Mouse (Mus musculus) limb, embryonic 12.5 days (tissue): ENCODE measurements around the gene Tsc1. TPM values are rescaled to one million over a fixed set of nuclear protein-coding genes. Genes with fewer than 3 reads are reported as not detected.
A peak's percentile ranks its signal among the peaks of the same experiment; 100 is the strongest.

Experiments used
- ATAC-seq: fragments of 200-750 bp; cut with Nextera tagmentation; 2 replicates; pipeline ENCODE4 v1.8.0; 2017; ENCODE audit warnings: low read depth, moderate TSS enrichment; ENCODE audit not compliant: insufficient number of reproducible peaks, insufficient read depth, low FRiP score, low TSS enrichment
- H3K27ac ChIP-seq: fragments of 300-500 bp; sonication (generic); 2 replicates; pipeline ENCODE4 v1.5.1; 2016; ENCODE audit warnings: mild to moderate bottlenecking, moderate library complexity
- H3K27me3 ChIP-seq: fragments of 300-500 bp; sonication (generic); 2 replicates; pipeline ENCODE4 v1.6.1; 2016; ENCODE audit warnings: mild to moderate bottlenecking, moderate library complexity
- H3K36me3 ChIP-seq: fragments of 300-500 bp; sonication (generic); 2 replicates; pipeline ENCODE4 v1.6.1; 2016; ENCODE audit warnings: mild to moderate bottlenecking, moderate library complexity
- H3K4me1 ChIP-seq: fragments of 300-500 bp; sonication (generic); replicated peaks from 2 replicates; pipeline ENCODE4 v1.6.1; 2016
- H3K4me2 ChIP-seq: fragments of 300-500 bp; sonication (generic); 2 replicates; pipeline ENCODE4 v1.6.1; 2016; ENCODE audit warnings: mild to moderate bottlenecking, moderate library complexity
- H3K4me3 ChIP-seq: fragments of 300-500 bp; sonication (generic); replicated peaks from 2 replicates; pipeline ENCODE4 v1.5.1; 2016; ENCODE audit warnings: mild to moderate bottlenecking
- H3K9ac ChIP-seq: fragments of 300-500 bp; sonication (generic); replicated peaks from 2 replicates; pipeline ENCODE4 v1.6.1; 2016; ENCODE audit warnings: mild to moderate bottlenecking, moderate library complexity
- H3K9me3 ChIP-seq: fragments of 300-500 bp; sonication (generic); 2 replicates; pipeline ENCODE4 v1.6.1; 2016; ENCODE audit warnings: mild to moderate bottlenecking, moderate library complexity
- WGBS: fragments of 180-500 bp; shearing (Covaris S2); methylation state at CpG from one replicate; pipeline ENCODE4 v1.1.7; 2016; 5-methylcytosine and 5-hydroxymethylcytosine counted together
- polyA plus RNA-seq: library from polyadenylated mRNA; unstranded; fragments of >200 nt; fragmentation: Nextera tagmentation; extraction: Ambion mirVana; gene quantifications from 2 replicates; pipeline ENCODE4 v1.2.1, GENCODE M21; 2016

The Tsc1 gene
- 24.9 and 25.4 TPM in 2 replicates for polyA plus RNA-seq

DNA sequence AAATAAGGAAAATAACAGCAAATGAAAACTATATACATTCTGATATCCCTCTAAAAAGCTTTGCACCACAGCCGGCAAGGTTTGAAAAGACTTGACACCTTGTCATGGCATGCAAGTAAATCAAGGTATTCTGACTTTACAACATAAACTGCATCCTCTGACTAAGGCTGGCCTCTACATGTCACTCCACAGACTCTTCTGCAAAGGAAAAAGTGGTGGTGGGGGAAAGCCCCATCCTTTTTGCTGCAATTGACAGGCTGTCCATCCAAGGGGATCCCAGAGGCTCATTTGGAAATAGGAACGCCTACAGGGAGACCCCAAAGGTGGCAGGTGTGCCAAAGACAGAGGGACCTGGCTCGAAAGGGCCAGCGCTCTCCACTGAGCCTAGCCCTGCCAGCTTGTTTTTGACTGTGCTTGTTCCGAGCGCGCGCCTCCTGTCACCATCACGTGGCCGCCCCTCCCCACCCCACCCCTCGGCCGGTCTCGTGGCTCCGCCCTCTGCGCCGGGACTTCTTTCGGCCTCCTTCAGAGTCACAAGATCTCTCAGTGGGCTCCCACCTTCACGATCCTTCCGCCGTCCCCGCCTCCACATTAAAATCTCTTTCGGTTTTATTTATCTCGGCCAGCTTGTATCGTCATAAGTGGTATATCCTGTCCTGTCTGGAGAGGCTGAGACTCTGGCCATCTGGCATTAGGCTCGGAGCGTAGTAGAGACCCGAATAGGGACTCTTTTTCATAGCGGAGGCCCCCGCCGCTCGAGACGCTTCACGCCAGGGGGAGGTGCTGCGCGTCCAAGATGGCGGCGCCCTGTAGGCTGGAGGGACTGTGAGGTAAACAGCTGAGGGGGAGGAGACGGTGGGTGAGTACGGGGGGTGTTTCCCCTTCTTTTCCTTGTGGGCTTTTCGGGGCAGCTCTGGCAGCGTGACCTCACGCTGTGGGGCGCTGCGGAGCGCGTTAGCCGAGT, at the start of gene Tsc1:
Tsc1 (plus strand) TSS at position 768 of the 964 bp plus-strand sequence.
- Histone ChIP-seq H3K4me1 (peaks cover 45% of the 10 kb centered on the region), H3K9ac (peak within 1 kb of the TSS; percentile 96), H3K4me3 (peak within 1 kb of the TSS; percentile 99), H3K27ac (peak within 1 kb of the TSS; percentile 92), H3K9me3 (no peaks in the 10 kb centered on the region), H3K4me2 (peak within 1 kb of the TSS; percentile 79), H3K36me3 (no peaks in the 10 kb centered on the region), H3K27me3 (no peaks in the 10 kb centered on the region)
- WGBS = 2% methylated on average over 46 of the region's 47 CpGs
- peak; percentile 91 for ATAC-seq

DNA sequence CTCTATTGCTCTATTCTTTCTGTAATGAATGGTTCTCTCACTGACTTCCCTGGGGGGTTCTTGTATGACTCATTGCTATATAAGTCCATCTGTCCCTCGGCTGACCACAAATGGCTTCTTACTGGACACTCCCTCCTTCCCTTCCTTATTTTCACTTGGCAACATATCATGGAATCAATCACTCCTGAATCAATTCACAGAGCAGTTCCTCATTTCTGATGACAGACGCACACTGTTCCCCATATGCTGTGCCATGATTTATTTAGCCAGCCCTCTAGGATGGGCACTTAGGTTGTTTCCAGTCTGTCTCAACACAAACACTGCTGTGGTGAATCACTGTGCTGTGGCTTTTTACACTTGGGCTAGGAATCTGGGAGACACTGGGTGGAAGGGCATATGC, 49.5 kb upstream of the Tsc1 start:
- Histone ChIP-seq H3K27ac (no peak overlapping the region), H3K4me1 (no peaks in the 10 kb centered on the region), H3K4me3 (no peak overlapping the region), H3K27me3 (peaks cover 24% of the 10 kb centered on the region; the same call in 1 of the 2 replicates), H3K9ac (no peak overlapping the region), H3K4me2 (no peak overlapping the region), H3K9me3 (no peaks in the 10 kb centered on the region), H3K36me3 (no peaks in the 10 kb centered on the region)
- 84% methylated on average over 2 of the region's 2 CpGs for WGBS
- ATAC-seq = no peak

DNA sequence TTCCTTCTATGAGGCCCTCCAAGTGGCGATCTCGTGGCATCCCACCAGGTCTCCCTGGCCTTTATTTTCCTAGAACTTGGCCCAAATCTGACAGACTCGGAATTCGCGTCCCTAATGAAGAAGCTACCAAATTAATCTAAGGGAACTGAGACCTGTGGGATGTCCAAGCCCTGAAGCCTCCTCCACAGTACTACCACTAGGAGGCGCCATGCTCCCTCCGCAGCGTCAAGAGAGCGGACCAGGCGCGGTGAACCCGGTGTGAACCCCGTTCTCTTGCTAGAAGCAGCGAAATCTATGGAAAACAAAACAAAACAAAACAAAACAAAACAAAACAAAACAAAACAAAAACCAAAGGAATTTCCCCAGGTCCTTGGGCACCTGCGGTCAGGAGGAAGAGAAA, 48.2 kb upstream of the Tsc1 start:
- no peaks in the 10 kb centered on the region for H3K36me3 ChIP-seq
- ATAC-seq = no peak
- no peaks in the 10 kb centered on the region for H3K4me1 ChIP-seq
- H3K27ac ChIP-seq = no peak overlapping the region
- peaks cover 24% of the 10 kb centered on the region; the same call in 1 of the 2 replicates for H3K27me3 ChIP-seq
- H3K4me3 ChIP-seq = no peak overlapping the region
- H3K9ac ChIP-seq = no peak overlapping the region
- 0 out of 2 replicates have a peak, but pooled peaks cover 3% of the 10 kb centered on the region for H3K9me3 ChIP-seq
- 8% methylated on average over 15 of the region's 15 CpGs for WGBS
- no peak overlapping the region for H3K4me2 ChIP-seq

DNA sequence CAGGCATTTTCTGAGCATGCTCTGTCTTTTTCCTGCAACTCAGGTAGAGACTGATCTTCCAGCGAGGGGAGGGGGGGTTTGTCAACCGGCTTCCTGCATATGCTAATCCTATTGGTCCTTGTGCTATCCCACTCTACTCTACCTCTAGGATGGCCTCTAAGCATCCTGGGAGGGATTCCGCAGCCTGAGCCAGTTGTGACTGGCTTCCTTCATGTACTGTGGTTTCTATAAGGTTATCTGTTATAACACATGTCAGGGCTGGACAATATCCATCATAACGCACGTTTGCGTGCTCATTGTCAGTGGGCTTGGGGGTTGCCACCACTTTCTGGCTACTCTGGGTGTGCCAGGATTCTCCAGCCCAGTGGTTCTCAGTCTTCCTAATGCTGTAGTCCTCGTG, 45.0 kb upstream of the Tsc1 start:
- Histone ChIP-seq H3K9me3 (0 out of 2 replicates have a peak, but pooled peaks cover 3% of the 10 kb centered on the region), H3K27me3 (peaks cover 24% of the 10 kb centered on the region; the same call in 1 of the 2 replicates), H3K4me1 (peaks cover 6% of the 10 kb centered on the region), H3K4me2 (no peak overlapping the region), H3K36me3 (no peaks in the 10 kb centered on the region), H3K9ac (no peak overlapping the region), H3K4me3 (no peak overlapping the region), H3K27ac (no peak overlapping the region)
- 80% methylated on average over 7 of the region's 7 CpGs for WGBS
- ATAC-seq = no peak

DNA sequence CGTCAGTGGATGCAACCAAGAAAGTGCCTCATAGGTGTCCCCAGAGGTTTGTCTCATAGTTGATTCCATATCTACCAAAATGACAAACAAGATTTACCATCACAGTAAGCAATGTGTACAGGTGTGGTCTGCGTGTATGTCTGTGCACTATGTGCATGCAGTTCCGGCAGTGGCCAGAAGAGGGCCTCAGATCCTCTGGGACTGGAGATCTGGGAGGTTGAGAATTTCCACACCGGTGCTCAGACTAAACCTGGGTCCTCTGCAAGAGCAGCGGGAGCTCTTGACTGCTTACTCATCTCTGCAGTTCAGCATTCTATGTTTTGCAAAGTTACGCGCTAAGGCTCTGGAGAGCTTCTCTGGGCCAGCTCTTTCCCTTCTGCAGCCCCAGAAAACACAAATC, 44.0 kb upstream of the Tsc1 start:
- H3K4me1 ChIP-seq = peaks cover 6% of the 10 kb centered on the region
- 0 out of 2 replicates have a peak, but pooled peaks cover 3% of the 10 kb centered on the region for H3K9me3 ChIP-seq
- no peaks in the 10 kb centered on the region for H3K36me3 ChIP-seq
- no peak overlapping the region for H3K27ac ChIP-seq
- H3K4me3 ChIP-seq = no peak overlapping the region
- 89% methylated on average over 7 of the region's 7 CpGs for WGBS
- no peak for ATAC-seq
- no peak overlapping the region for H3K9ac ChIP-seq
- peaks cover 27% of the 10 kb centered on the region; the same call in 1 of the 2 replicates for H3K27me3 ChIP-seq
- H3K4me2 ChIP-seq = no peak overlapping the region

DNA sequence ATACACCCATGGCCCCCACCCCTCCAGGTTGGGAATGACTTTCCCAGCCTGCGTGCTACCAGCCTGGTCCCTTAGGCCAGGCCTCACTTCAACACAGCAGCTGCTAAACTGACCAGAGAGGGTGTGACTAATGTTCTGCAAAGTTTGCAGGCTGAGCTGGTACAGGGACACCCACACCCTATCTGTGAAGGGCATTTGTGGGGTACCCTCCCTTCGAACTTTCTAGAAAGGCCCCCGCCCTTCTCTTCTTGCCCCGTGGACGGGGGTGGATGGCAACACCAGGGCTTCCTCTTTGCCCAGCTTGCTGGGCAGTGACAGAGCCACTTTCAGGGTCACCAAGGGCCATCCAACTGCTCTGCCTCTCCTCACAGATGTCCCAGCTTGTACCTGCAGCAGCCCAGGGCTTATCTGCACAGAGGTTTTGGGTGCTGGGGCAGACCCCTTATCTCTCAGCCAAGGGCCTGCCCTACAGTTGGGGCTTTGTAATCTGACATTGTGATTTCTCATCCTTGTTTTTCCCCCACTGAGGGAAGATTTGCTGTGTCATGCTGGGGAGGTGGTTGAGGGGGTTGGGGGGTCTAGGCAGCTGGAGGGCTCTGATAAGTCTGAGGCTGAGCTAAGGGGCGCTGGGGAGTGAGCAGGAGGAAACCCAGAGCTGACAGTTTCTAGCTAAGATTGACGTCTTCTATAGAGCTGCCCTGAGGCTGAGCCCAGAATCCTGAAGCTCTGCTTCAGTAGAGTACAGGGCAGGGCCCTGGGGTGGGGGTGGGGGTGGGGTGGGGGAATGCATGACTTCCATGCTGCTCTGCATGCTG, 43.1 kb upstream of the Tsc1 start:
- no peak overlapping the region for H3K4me2 ChIP-seq
- peaks cover 19% of the 10 kb centered on the region; the same call in 1 of the 2 replicates for H3K27me3 ChIP-seq
- H3K36me3 ChIP-seq = no peaks in the 10 kb centered on the region
- peak; percentile 66; the same call in 1 of the 2 replicates for ATAC-seq
- H3K9ac ChIP-seq = 0 out of 2 replicates have a peak overlapping the region, but pooled peaks have one; percentile 37
- 0 out of 2 replicates have a peak, but pooled peaks cover 3% of the 10 kb centered on the region for H3K9me3 ChIP-seq
- WGBS = 78% methylated on average over 7 of the region's 7 CpGs
- H3K27ac ChIP-seq = no peak overlapping the region
- peaks cover 6% of the 10 kb centered on the region for H3K4me1 ChIP-seq
- no peak overlapping the region for H3K4me3 ChIP-seq

DNA sequence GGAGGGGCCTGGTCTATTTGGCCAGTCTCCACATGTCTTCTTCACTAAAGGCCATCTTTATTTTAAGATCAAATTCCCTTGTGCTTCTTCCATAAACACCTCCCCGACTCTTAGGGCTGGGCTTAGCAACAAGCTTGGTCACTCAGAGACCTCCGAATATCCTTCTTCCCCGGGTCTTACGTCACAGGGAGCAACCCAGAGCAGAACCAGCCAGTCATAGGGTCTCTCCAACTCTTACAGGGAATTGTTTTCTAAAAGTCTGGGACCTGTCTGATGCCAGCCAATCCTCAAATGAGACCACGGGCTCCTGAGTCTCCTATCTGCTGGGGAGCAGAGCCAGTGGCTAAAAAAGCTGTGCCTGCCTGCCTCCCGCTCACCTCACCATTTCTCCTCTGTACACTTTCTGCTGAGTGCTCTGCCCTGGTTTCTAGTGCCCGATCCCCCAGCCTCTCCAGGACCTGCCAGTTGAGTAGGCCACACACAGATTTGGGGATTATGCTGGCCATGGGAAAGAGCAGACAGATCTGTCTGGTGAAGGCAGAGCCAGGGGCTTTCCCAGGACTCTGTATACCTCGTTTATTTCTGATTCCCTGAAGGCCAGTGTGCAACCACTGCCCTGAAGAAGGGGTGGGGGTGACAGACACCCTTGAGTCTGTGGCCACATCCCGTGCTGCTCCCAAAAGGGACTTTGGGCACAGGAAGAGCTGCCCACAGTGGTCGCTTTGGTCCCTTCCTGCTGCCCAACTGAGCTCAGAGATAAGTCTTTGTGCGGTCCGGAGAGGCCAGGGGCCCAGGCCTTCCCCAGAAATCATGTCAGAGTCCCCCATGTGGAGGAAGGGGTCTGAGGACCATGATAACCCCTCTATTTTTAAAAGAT, 42.1 kb upstream of the Tsc1 start:
- Histone ChIP-seq H3K9ac (0 out of 2 replicates have a peak overlapping the region, but pooled peaks have one; percentile 19), H3K4me3 (no peak overlapping the region), H3K4me2 (no peak overlapping the region), H3K4me1 (peaks cover 6% of the 10 kb centered on the region), H3K27me3 (peaks cover 10% of the 10 kb centered on the region; the same call in 1 of the 2 replicates), H3K36me3 (no peaks in the 10 kb centered on the region), H3K9me3 (0 out of 2 replicates have a peak, but pooled peaks cover 3% of the 10 kb centered on the region), H3K27ac (no peak overlapping the region)
- no peak for ATAC-seq
- WGBS = 66% methylated on average over 12 of the region's 12 CpGs

DNA sequence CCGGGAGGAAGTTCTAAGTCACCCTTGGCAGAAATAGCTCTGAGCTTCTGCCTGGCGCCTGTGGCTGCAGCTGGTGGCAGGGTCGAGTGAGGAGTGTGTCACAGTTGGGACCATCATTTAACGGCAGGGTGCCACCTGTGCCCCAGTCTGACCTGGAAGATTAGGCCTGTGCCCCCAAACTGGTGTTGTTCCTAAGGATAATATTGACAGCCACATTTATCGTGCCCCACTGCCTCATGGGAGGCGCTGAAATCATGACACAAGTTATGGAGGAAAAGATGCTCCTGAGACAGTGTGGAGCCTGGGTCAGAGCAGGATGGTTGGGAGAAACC, 41.5 kb upstream of the Tsc1 start:
- no peaks in the 10 kb centered on the region for H3K36me3 ChIP-seq
- WGBS = 77% methylated on average over 6 of the region's 6 CpGs
- peaks cover 6% of the 10 kb centered on the region for H3K4me1 ChIP-seq
- no peak overlapping the region for H3K4me3 ChIP-seq
- H3K9me3 ChIP-seq = 0 out of 2 replicates have a peak, but pooled peaks cover 3% of the 10 kb centered on the region
- H3K27me3 ChIP-seq = peaks cover 4% of the 10 kb centered on the region; the same call in 1 of the 2 replicates
- no peak overlapping the region for H3K9ac ChIP-seq
- no peak overlapping the region for H3K4me2 ChIP-seq
- ATAC-seq = no peak
- H3K27ac ChIP-seq = no peak overlapping the region

DNA sequence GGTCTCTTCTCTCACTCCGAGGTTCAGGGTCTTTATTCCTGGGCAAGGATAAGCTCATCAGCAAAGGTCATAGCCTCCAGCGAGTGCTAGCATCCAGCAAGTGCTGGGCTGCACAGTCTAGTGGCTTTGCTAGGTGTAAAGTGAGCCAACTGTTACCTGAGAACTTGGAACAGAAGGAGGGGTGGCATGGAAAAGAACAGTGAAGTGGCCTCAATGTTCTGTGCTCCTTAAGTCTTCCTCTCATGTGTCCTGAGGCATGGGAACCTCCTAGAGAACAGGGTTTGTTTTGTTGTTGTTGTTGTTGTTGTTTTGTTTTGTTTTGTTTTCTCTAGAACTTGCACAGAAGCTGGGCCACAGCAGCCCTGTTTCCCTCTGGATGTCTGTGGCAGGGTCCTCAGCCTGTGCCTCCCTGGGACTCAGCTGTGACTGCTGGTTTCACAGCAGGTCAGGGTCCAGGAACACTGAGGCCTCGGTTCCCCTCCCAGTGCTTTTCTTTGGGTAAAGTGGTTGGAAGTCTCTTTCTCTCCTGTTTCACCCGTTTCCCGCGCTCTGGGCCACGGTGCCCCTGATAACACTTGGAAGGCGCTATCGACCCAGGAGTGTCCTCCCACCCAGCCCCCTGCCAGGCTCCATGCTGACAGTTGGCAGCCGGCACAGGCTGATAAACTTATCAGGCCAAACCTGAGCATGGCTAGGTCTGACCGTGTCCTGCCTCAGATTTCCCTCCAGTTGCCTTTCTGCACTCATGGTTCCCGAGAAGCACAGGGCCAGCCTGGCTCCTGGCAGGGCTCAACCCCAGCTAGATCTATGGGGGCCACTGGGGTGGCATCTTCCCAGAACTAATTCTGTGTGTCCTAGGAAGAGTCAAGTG, 39.1 kb upstream of the Tsc1 start:
- Histone ChIP-seq H3K36me3 (no peaks in the 10 kb centered on the region), H3K27me3 (0 out of 2 replicates have a peak, but pooled peaks cover 3% of the 10 kb centered on the region), H3K9ac (no peak overlapping the region), H3K4me3 (no peak overlapping the region), H3K4me1 (peaks cover 10% of the 10 kb centered on the region), H3K27ac (0 out of 2 replicates have a peak overlapping the region, but pooled peaks have one; percentile 8), H3K4me2 (no peak overlapping the region), H3K9me3 (0 out of 2 replicates have a peak, but pooled peaks cover 2% of the 10 kb centered on the region)
- ATAC-seq = no peak
- WGBS = 59% methylated on average over 12 of the region's 12 CpGs
